ENCODE assay signal across 10 mouse cellular contexts in genomic region chr1:72739681-72740063, GRCm38 (mm10). TPM values are rescaled to one million over a fixed set of nuclear protein-coding genes. Genes with fewer than 3 reads are reported as not detected.
DNase-seq lines count a peak whose midpoint lies in the region; ATAC-seq lines count a peak whose summit lies in the region.
"Had no signal": no experiment of that assay in that cellular context is flagged by ENCODE, and none has a peak within 500 bp of the region (broad histone marks: within the 10 kb centered on the region; RNA-seq: fewer than 3 reads in every experiment).

No protein-coding gene starts in this region.

- H3K36me3 ChIP-seq in forebrain, embryonic 14.5 days (ENCODE audit: control insufficient read depth, insufficient read depth, low read length), result no peaks in the 10 kb centered on the region
- H3K36me3 ChIP-seq in neural tube, embryonic 14.5 days (ENCODE audit: control insufficient read depth, insufficient read depth, low read length), result no peaks in the 10 kb centered on the region
- H3K36me3 ChIP-seq in liver, embryonic 12.5 days, result no peaks in the 10 kb centered on the region
- H3K36me3 ChIP-seq: heart, embryonic 12.5 days had no signal

- H3K4me1 ChIP-seq in forebrain, embryonic 14.5 days (ENCODE audit: control insufficient read depth, insufficient read depth, low read length), result peaks cover 12% of the 10 kb centered on the region
- H3K4me1 ChIP-seq in neural tube, embryonic 14.5 days (ENCODE audit: control insufficient read depth, insufficient read depth, low read length), result no peaks in the 10 kb centered on the region
- no peaks in the 10 kb centered on the region for H3K4me1 ChIP-seq in liver, embryonic 12.5 days

- no peak overlapping the region for H3K4me2 ChIP-seq in forebrain, embryonic 14.5 days (ENCODE audit: low read length)
- no peak overlapping the region for H3K4me2 ChIP-seq in neural tube, embryonic 14.5 days (ENCODE audit: low read depth, low read length)
- H3K4me2 ChIP-seq in liver, embryonic 12.5 days, result no peak overlapping the region
- H3K4me2 ChIP-seq: heart, embryonic 12.5 days had no signal

- no peaks in the 10 kb centered on the region for H3K9me3 ChIP-seq in forebrain, embryonic 14.5 days (replicated peaks; ENCODE audit: control insufficient read depth, low read length)
- no peaks in the 10 kb centered on the region for H3K9me3 ChIP-seq in neural tube, embryonic 14.5 days (ENCODE audit: control insufficient read depth, low read length)
- no peaks in the 10 kb centered on the region for H3K9me3 ChIP-seq in liver, embryonic 12.5 days (replicated peaks)
- H3K9me3 ChIP-seq: heart, embryonic 12.5 days had no signal

- no peaks in the 10 kb centered on the region for H3K27me3 ChIP-seq in forebrain, embryonic 14.5 days (replicated peaks; ENCODE audit: control insufficient read depth, insufficient read depth, low read length)
- H3K27me3 ChIP-seq in neural tube, embryonic 14.5 days (ENCODE audit: control insufficient read depth, insufficient read depth, low read length), result no peaks in the 10 kb centered on the region
- H3K27me3 ChIP-seq in liver, embryonic 12.5 days (replicated peaks), result no peaks in the 10 kb centered on the region

- no peak overlapping the region for H3K4me3 ChIP-seq in forebrain, embryonic 14.5 days (ENCODE audit: low read depth, low read length)
- no peak overlapping the region for H3K4me3 ChIP-seq in neural tube, embryonic 14.5 days (ENCODE audit: low read depth, low read length)
- no peak overlapping the region for H3K4me3 ChIP-seq in liver, embryonic 12.5 days
- H3K4me3 ChIP-seq: heart, embryonic 12.5 days had no signal

- DNase-seq in cerebellum, postnatal 10 days, result peak; percentile 54 to 61
- no peak for DNase-seq in cerebellum, adult 8-10 months
- DNase-seq in forebrain, embryonic 14.5 days (ENCODE audit: low spot score), result peak; percentile 79
- peak; percentile 42 to 45 for DNase-seq in left cerebral cortex, postnatal 10 days (ENCODE audit: extremely low spot score in 1 of 2, low spot score in 2 of 2)
- no peak for DNase-seq in MN1 (ENCODE audit: low spot score)
- no peak for DNase-seq in gastrocnemius, adult 8-10 months (ENCODE audit: low spot score in 2 of 2)

- no peak overlapping the region for H3K9ac ChIP-seq in forebrain, embryonic 14.5 days (ENCODE audit: low read length)
- no peak overlapping the region for H3K9ac ChIP-seq in neural tube, embryonic 14.5 days (replicated peaks; ENCODE audit: low read depth, low read length)
- H3K9ac ChIP-seq in liver, embryonic 12.5 days, result no peak overlapping the region
- H3K9ac ChIP-seq: heart, embryonic 12.5 days; liver, embryonic 14.5 days had no signal

- WGBS in forebrain, embryonic 14.5 days, result 18% methylated on average over 10 of the region's 10 CpGs
- 49% methylated on average over 10 of the region's 10 CpGs for WGBS in neural tube, embryonic 14.5 days
- WGBS in liver, embryonic 12.5 days (ENCODE audit: insufficient replicate concordance), result 72% methylated on average over 10 of the region's 10 CpGs

- ATAC-seq in forebrain, embryonic 14.5 days, result peak; percentile 88
- ATAC-seq in neural tube, embryonic 14.5 days (ENCODE audit: low read depth), result peak; percentile 80
- ATAC-seq in liver, embryonic 12.5 days, result no peak

- H3K27ac ChIP-seq in forebrain, embryonic 14.5 days (ENCODE audit: low read depth, low read length), result peak overlapping the region; percentile 49
- 0 out of 2 replicates have a peak overlapping the region, but pooled peaks have one; percentile 45 for H3K27ac ChIP-seq in neural tube, embryonic 14.5 days (ENCODE audit: low read depth, low read length)
- no peak overlapping the region for H3K27ac ChIP-seq in liver, embryonic 12.5 days
- H3K27ac ChIP-seq: liver, embryonic 14.5 days had no signal

- intact Hi-C loops in left cerebral cortex, postnatal 10 days (cut with DNase I), result loop anchor here (5.0 kb wide), 1 partner anchor 88 kb away; no protein-coding TSS in a partner anchor

RNA-seq across cellular contexts. Expression of gene Rpl37a, which starts 28.6 kb away (rescaled TPM):
- 1,225 and 1,554 TPM in 2 replicates for polyA plus RNA-seq in forebrain, embryonic 14.5 days (2014; fragmentation: Nextera tagmentation; extraction: Ambion mirVana)
- 100 to 1,000 TPM; 577 to 581 TPM for total RNA-seq in left cerebral cortex, postnatal 10 days (2021)
- 1,040 and 1,059 TPM in 2 replicates for polyA plus RNA-seq in neural tube, embryonic 14.5 days (2014; fragmentation: Nextera tagmentation; extraction: Ambion mirVana)
- polyA plus RNA-seq in liver, embryonic 12.5 days (2016; fragmentation: Nextera tagmentation; extraction: Ambion mirVana), result 1,480 and 1,497 TPM in 2 replicates
- total RNA-seq in gastrocnemius, adult 8-10 months (2022), result 100 to 1,000 TPM; 624 to 741 (median 668) TPM

RNA-seq across cellular contexts. Expression of gene Ankar, which starts 39.3 kb away (rescaled TPM):
- not detected in 2 replicates for polyA plus RNA-seq in forebrain, embryonic 14.5 days (2014; fragmentation: Nextera tagmentation; extraction: Ambion mirVana)
- not detected for total RNA-seq in left cerebral cortex, postnatal 10 days (2021)
- polyA plus RNA-seq in neural tube, embryonic 14.5 days (2014; fragmentation: Nextera tagmentation; extraction: Ambion mirVana), result not detected in 2 replicates
- not detected in 2 replicates for polyA plus RNA-seq in liver, embryonic 12.5 days (2016; fragmentation: Nextera tagmentation; extraction: Ambion mirVana)
- not detected for total RNA-seq in gastrocnemius, adult 8-10 months (2022)
- polyA plus RNA-seq: heart, embryonic 12.5 days; liver, embryonic 14.5 days had no signal

Comparison
In these comparisons a context has a peak if more than half of its experiments do, and no peak if none do; other contexts are left out.
1. DNase-seq: peak in cerebellum, postnatal 10 days (2 of 2), forebrain, embryonic 14.5 days (single experiment) and left cerebral cortex, postnatal 10 days (2 of 2); none in cerebellum, adult 8-10 months (single experiment), MN1 (single experiment) and gastrocnemius, adult 8-10 months (0 of 2).